Mouse (Mus musculus): ENCODE data around the gene Trim9.

Trim9 gene

DNA sequence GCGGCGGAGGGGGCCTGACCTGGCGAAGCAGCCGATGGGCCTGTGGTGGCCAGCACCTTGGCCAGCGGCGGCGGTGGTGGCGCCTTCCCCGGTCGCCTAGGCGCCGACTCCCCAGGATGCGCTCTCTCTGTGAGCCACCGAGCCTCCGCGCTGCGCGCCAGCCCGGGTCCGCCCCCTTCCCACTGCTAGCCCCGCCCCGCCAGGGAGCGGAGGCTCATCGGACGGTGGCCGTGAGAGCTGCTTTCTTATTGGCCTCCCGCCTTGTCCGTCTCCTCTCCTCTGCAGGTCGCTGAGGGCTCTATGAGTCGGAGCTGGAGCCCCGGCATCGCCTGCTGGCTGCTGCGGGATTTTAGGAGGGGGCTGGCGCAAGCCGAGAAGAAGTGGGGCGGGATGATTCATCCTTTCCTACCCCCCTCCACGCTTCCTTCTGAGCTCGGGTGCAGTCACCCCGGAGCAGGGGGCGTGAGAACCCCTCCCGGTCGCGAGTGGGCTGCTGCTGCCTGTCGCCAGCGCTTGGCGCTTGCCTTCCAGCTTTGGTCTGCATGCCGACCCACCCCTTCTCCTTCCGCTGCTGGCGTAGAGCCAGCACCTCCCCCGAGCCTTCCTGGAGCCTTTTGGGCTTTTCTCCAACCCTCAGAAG, at the start of gene Trim9:
Gene Trim9 (minus strand): TSS at position 413 of the 640 bp plus-strand sequence.
- DNase-seq (ENCODE audit: low read depth in 2 of 2, low spot score in 2 of 2), result peak; percentile 40 to 61

DNA sequence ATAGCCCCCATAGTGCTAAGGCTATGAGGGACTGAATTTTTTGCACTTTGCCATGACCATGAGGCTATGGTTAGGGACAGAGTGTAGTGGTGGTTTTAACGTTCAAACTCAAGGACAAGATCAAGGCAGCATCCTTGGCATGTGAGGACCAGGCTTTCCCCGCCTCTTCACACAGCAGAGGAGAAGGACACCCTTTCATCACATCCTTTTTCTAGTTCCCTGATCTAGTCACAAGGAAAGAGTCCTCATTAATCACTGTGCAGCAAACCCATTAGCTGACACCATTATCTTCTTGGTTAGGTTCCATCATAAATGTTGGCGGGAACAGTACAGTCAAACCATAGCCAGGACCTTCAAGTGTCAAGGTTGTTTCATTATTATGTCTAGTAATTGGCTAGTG, 47.6 kb upstream of the Trim9 start:
- no peak for DNase-seq (ENCODE audit: low read depth in 2 of 2, low spot score in 2 of 2)

DNA sequence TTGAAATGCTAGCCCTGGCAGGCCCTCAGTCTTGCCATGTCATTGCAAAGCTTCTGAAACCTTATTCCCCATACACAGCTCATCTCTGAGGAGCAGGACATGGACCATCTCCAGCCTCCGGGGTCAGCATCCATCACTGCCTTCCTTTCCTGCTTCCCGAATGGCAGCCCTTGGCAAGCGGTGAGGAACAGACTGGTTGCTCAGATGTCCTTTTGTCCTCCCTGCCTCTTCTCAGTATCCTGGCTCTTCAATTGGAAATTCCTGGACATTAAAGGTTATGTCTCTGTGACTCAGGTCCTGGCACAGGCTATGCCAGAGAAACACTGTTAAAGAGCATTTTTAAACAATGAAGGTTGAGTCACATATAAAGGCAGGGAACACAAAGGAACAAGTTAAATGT, 43.8 kb upstream of the Trim9 start:
- no peak for DNase-seq (ENCODE audit: low read depth in 2 of 2, low spot score in 2 of 2)

DNA sequence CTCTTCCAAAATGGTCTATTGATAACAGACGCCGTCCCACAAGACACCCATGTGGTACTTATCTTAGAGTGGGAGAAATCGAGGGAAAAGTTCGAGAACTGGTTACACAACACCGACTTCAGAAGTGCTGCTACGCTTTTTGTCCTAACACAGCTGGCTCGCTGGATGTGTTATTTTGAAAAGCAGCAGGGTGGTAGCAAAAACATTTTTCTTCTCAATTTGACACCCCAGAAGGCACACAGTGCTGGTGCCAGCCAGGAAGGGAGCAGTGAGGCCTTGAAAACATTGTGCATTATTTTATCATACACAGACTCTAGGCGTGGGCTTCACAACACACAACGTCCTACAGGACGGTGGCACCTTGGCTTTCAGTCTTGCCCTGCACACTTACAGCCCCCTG, 27.6 kb upstream of the Trim9 start:
- DNase-seq (ENCODE audit: low read depth in 2 of 2, low spot score in 2 of 2), result no peak

DNA sequence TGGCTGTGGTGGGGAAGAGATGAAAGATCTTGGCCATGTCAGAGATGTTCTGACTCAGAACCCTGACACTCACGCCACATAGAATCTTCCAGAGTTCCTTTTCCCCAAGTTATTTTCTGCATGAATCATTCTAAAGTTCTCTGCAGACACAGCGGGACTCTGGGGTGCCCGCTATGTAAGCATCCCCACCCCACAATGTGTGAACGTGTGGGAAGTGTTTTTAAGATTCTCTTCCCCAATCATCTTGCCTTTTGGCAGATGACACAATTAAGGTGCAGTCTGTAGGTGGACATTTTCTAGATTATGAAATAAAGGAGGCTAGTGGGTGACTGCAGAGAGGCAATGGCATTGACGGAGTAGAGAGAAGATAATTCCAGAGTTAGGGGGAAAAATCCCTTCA, 25.5 kb upstream of the Trim9 start:
- no peak for DNase-seq (ENCODE audit: low read depth in 2 of 2, low spot score in 2 of 2)

DNA sequence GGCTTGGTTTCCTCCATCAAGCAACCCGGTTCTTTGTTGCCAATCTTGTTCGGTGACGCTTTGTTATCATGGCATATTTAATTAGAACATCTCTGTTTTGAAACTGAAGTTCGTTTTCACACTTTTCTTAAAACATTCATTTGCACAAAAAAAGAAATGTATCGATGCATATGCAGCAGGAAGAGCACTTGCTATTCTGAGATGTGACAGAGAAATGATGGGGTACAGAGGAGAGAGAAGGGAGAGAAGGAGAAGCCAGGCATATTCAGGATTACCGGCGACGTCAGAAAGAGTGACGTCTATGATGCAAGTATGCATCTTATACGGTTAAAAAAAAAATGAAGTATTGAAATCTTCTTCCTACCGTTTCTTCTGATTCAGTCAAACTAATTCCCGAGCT, 21.9 kb upstream of the Trim9 start:
- no peak for DNase-seq (ENCODE audit: low read depth in 2 of 2, low spot score in 2 of 2)

DNA sequence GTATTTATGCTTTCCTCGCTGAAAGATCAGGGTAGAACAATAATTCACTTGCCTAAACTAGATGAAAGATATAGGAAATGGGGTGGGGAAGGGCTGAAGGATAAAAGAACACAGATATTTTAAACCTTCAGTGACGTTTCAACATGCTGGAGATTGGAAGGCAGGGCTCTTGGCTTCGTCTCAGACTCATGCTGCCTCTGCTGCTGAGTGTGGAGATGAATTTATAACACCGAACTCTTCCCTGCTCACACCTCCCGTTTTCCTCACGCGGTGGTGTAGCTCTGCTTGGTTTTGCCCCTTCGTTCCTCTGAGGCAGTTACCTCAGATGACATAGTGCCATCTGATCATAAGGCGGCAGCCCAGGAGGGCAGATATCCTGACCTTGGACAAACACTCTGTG, 21.4 kb upstream of the Trim9 start:
- no peak for DNase-seq (ENCODE audit: low read depth in 2 of 2, low spot score in 2 of 2)

DNA sequence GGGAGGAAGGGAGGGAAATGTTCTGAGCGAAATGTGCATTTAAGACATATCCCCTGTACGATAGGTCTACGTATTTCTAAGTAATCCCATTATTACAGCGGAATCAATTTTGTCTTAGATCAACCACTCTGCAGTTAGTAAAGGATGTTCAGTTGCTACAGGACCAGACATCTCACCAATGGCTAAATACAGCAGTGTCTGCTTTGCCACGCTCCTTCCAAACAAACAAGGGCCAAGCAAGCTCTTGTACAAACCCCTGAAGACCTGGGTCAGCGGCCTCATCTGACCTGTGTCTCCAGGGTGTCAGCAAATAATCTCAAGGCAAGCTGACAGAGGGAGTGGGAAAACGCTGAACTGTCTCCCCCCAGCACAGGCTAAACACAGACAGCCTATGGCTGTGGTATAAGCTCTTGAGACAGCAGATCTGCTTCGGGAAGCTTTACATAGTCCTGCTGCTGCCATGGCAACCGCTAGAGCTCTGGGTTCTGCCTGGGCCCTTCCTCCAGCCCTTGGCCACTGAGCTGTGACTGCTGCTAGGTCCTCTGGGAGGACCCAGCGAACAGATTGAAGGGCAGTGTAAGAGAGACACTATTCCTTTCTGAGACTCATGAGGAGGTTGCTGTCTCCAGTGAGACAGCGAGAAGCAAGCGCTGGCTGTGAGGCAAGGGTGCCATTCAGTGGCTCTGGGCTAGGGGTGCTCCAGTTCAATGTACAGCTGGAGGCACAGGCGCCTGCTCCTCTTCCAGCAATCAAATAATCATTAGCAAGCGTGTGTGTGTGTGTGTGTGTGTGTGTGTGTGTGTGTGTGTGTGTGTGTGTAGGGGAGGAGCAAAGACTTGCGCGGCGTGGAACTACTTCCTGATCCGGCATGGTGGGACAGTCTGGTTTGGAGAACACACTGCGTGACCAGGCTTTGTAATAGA, 20.2 kb upstream of the Trim9 start:
- DNase-seq (ENCODE audit: low read depth in 2 of 2, low spot score in 2 of 2), result no peak

DNA sequence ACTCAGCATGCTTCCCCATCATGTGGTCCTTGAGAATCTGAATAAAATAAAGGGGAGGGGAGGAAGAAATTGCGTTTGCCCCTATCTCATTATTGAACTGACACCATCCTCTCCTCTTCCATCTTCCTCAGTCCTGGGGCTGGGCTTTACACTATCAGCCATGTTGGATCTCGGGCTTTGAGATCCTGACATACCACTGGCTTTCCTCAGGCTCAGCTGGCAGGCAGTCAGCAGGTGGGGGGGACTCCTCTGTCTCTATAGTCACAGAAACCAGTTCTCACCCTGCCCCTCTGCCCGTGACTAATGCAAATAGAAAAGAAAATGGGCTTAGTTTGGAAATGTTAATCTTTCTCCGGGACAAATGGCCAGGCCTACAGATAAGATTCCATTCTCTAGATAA, 15.6 kb upstream of the Trim9 start:
- DNase-seq (ENCODE audit: low read depth in 2 of 2, low spot score in 2 of 2), result no peak

DNA sequence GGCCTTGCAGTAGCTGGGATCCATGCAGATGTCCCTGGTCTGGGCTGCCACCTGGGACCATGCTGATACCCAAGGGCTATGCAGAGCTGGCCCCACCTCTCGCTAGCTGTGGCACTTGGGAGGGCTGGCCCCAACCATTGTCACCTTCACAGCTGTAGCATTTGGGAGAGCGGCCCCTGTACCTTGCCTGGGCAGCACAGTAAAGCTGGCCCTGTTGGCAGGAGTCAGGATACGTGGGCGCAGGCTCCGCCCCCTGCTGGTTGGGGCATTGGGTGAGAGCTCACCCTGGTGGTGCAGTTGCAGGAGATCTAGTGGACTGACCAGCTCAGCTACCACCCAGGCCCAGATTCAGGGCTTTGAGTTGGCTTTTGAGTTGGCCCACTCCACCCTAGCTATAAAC, 12.9 kb upstream of the Trim9 start:
- no peak for DNase-seq (ENCODE audit: low read depth in 2 of 2, low spot score in 2 of 2)

DNA sequence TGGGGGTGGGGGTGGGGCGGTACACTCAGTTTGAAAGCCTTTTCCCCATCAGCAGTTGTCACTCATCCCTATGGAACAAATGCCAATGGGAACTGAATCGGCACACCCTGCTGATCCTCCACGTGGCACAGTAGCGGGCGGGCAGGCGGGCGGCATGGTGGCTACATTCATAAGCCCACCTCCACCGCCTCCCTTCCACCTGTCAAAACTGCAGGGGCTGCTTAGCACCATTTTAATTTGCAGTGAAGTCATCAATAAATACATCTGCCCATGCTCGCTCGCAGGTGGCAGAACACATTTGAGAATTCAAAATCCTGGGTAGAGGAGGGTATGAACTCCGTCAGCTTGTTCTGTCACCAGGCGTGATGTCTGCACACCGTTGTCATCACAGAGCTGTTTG, 12.0 kb upstream of the Trim9 start:
- no peak for DNase-seq (ENCODE audit: low read depth in 2 of 2, low spot score in 2 of 2)

DNA sequence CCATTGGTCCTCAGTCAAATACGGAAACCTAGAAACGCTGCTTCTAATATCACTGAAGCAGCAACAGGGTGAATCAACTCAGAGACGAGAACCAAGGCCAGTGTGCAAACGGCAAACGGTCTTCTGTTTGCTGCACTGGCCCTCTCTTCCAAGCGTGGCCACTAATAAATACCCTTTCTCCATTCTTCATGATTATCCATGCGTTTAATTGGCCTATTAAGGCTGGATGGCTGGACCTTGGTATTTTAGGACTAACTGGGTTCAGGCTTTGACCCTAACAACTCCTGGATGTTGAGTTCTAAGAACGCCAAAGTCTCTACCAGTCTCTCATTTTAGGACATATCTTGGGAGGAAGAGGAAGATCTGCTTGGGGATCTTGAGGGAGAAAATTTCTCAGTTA, 7.5 kb upstream of the Trim9 start:
- no peak for DNase-seq (ENCODE audit: low read depth in 2 of 2, low spot score in 2 of 2)

DNA sequence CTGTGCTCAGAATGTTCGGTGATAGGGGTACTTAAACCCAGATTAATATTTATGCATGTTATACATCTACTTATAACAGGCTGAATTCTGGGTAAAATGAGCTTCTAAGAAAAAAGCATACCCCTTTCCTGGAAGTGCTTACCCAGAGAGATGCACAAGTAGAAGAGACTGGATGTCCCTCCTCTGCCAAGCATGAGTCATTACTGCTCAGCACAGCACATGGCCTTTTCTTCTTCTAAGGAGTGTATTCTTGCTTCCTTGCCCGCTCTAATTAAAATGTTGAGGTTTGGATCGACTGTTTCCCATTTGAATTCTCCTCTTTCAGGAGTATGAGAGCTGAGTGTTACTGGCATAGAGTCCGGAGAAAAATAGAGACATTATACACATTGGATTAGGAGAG, 3.1 kb upstream of the Trim9 start:
- no peak for DNase-seq (ENCODE audit: low read depth in 2 of 2, low spot score in 2 of 2)

DNA sequence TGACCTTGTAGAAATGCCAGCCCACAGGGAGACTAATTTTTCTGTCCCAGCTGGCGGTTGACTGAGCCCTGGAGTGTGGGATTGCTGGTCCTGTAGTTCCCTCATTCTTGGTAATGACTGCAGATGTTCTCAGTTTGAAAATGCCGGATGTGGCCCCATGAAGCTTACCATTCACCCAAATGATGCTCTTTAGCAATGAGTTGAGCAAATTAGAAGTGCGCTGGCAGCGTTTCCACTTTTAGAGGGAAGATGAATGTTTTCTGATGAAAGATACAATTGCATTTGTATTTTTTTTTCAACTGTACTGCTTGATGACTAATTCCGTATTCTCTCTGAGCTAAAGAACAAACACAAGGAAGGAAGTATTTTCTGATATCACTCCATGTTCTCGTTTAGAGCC, 2.4 kb upstream of the Trim9 start:
- DNase-seq (ENCODE audit: low read depth in 2 of 2, low spot score in 2 of 2), result no peak

DNA sequence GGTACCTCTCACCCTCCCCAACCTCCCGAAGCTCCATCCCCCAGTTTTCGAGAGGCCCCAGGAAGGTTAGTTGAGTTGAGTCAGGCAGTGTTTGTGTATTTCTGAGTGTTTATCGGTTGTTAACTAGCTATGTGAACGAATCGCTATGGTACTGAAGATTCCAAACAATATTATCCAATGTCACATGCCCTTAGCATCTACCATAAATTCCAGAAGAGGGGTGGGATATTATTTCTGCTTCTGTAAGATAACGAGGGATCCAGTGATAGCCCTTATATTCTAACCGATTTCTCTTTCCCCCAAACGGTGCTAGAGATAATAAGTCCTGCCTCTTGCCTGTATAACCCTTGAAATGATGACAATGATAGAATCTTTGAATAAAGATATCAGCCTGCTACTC, 612 bp upstream of the Trim9 start:
- no peak for DNase-seq (ENCODE audit: low read depth in 2 of 2, low spot score in 2 of 2)

DNA sequence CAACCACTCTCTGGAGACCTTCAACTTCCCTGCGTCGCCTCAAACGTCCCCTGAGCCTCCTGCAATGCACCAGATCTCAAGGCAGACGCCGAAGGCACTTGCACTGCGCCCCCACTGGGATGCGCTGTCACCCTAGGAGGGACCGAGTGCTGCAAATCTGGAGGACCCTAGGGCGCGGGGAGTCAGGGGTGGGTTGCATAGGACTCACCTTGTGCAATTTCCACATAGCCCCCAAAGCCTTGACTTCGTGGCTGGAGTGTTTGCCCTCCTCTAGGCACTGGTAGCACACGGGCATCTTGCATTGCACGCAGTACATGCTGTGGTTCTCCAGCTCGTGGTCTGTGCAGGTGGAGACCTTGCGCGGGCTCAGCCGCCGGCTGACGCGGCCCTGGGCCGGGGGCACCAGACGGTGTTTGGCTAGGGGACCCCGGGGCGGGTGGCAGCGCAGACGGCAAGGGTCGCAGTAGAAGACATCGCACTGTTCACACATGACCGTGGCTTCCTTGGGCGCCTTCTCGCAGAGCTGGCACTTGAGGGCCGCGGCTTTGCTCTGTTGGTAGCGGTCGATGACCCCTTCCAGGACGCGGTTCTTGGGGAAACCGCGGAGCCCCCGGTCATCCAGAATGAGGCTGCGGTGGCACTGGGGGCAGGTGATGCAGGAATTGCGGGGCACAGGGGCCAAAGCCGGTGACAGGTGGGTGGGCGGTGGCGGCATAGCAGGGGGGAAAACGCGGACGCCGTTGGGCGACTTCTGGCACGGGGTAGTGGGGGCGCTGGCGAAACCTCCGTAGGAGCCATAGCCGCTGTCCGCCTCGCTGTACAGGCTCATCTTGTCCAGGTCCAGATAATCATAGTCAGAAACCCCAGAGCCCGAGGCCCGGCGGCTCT, 1.0 kb downstream of the Trim9 start:
- no peak for DNase-seq (ENCODE audit: low read depth in 2 of 2, low spot score in 2 of 2)

DNA sequence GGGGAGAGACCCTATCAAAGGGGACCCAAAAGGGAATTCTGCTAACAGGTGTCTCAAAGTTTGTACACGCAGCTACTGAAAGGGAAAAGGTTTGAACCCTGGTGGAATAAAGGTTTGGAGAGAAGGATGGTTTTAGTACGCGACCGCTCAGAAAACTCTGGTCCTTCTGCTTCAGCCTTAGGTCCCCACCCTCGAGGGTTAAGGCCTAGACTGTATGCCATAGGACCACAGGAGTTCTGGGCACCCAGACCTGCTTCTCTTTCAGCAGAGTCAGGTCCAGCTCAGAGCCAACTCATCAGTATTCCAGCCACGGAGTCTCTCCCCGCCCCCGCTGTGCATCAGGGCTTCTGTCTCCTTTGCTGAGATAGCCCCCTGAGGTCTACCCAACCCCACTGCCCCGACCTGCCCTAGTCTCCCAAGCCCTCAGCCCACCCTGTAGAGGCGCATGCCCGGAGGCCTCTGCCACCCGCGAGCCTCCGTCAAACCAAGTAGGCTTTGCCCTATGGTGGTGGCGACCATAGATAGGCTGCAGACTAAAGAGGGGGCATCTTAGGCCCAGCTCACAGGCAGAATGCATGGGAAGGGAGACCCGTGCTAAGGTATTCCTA, 1.8 kb downstream of the Trim9 start:
- no peak for DNase-seq (ENCODE audit: low read depth in 2 of 2, low spot score in 2 of 2)

DNA sequence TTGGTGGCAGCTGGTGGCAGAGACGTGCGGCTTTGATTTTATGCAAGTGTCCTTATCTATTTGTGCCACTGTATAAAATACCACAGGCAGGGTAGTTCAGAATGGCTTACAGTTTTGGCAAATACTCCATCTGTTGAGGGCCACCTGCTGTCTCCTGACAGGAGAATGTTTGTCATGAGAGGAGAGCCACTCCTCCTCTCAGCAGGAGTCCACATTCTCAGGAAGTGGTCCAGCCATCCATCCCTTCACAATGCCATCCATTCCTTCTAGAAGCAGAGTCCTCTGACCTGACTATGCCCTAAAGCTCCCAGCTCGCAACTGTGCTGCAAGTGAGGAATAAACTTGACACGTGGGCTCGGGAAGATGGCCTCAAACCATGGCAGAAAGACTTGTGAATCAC, 12.2 kb downstream of the Trim9 start:
- no peak for DNase-seq (ENCODE audit: low read depth in 2 of 2, low spot score in 2 of 2)

DNA sequence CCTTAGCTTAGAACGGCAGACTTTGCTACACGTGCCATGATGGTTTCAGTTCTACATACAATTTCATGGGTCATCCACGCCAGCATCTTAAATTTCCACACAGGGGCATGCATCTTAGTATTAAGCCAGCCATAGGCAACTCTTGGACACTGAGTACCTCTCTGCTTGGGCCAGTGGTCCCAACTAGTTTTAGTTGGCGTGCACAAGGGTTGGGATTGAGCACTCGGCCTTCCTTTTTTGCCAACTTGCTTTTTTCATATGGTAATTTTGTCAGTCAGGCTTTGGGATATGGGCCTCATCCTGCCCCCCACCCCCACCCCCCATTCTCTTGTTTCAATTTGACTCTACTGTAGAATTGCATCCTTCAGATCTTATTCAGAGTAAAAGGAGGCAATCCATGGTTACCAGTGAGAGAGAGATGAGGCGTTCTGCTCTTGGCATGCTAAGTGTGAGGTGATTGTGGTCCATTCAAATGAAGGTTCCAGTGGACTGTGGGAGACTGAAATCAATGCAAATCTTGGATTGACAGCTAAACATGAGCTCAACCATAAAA, 14.1 kb downstream of the Trim9 start:
- no peak for DNase-seq (ENCODE audit: low read depth in 2 of 2, low spot score in 2 of 2)

DNA sequence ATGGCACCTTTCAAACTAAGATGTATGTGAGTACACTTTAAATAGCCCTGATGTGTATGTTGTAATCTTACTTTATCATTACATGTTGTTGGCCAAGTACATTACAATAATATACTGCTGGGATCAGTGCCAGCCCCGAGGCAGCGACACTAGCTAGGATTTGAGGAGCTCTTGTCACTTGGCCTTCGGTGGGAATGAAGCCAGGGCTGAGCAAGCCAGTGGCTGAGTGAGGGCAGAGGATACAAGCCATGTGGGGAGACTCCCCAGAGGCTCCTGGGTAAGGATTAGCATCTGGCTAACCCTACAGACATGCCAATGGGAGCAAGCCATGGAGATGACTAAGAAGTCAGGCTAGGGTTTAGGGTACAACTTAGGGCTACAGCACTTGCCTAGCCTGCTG, 18.4 kb downstream of the Trim9 start:
- no peak for DNase-seq (ENCODE audit: low read depth in 2 of 2, low spot score in 2 of 2)

DNA sequence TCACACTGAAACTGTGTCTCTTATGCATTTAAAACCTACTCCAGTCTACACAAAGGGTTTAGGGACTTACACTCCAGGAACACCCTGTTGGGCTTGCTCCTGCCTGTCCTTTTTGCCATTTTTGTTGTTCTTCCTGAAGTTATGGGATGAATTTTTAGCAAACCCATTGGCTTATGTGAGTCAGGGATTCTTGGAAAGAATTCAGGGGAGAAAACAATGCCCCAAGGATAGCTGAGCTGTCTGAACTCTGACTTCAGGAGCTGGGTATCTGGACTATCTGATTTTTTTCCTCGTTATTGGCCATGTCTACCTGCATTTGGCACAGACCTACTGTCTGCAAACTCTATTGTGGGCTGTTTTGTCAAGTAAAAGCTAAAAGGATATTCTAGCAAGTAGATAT, 20.5 kb downstream of the Trim9 start:
- DNase-seq (ENCODE audit: low read depth in 2 of 2, low spot score in 2 of 2), result no peak
